Mouse (Mus musculus): ENCODE data around the gene Patz1.
A peak's percentile ranks its signal among the peaks of the same experiment; 100 is the strongest.

Gene Patz1

DNA sequence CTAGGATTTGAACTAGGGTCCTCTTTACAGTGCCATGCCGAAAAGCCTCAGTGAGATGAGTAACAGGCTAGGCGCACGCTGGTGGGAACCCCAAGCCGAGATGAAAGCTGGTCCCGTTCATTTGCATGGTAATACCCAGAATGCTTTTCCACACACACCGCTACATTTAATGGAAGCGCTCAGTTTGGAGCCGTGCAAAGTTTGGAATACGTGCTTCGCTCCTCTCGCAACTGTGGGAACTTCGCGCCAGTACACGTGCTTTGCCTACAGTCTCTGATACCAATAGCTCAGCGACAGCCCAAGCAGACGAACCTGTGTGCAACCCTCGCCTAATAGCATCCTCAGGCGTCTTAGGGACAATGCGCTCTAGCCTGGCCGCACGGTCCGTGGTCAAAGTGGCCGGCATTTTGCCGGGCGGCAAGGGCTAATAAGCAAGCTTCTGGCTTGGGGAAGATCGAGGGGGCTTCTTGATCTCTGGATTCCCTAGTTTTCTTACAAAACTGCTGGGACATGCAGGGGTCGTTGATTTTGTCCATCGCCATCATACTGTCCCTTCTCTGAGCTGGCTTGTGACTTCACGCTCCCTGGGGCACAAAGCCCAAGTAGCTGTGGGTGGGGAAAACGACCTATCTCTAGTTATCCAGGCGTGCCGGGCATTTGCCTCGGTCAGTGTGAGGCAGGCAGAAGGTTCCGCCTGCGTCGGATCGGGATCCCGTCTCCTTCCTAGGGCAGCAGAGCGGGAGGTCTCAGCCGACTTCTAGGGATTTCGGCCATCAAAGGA, at the start of gene Patz1:
Gene Patz1, plus strand, starts transcription at position 354 of the 781 bp plus-strand sequence.
- peak; percentile 57 for DNase-seq

DNA sequence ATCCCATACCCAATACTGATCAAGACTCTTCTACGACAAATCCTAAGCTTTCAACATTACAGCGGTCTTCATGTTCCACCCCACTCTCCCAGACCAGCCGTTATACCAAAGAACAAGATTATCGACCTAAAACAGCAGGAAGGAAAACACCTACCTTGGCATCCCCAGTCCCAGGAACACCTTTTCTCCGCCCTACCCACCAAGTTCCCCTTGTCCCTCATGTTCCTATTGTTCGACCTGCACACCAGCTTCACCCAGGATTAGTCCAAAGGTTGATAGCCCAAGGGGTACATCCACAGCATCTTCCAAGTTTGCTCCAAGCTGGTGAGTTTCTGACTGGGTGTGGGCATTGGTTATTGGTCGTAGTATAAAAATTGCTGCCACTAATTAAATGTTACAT, 46.3 kb upstream of the Patz1 start:
- no peak for DNase-seq

DNA sequence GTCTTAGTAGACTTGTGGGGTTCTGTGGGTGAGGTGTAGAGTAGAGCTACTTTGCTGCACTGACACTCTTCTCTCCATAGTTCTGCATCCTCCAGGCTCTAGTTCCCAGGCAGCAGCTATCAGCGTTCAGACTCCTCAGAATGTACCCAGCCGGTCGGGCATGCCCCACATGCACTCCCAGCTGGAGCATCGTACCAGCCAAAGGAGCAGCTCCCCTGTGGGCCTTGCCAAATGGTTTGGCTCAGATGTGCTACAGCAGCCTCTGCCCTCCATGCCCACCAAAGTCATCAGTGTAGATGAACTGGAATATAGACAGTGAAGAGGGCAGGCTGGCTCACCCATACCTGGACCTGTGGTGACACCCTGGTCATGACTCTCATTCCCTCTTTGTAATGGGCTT, 44.9 kb upstream of the Patz1 start:
- no peak for DNase-seq

DNA sequence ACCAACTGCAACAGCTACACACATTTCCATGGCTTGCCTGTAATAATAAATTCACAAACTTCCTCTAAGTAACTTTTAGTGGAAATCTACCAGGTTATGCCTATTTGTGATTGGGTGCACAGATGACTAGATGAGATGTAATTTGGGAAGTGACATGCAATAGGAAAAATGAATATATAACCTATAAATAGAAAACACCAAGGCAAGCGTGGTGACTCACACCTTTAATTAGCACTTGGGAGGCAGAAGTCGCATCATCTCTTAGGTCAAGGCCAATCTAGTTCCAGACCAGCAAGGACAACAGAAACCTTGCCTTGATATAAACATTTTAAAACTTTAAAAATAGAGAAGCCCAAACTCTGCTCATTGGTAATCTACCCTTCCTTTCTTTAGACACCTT, 41.3 kb upstream of the Patz1 start:
- DNase-seq, result no peak

DNA sequence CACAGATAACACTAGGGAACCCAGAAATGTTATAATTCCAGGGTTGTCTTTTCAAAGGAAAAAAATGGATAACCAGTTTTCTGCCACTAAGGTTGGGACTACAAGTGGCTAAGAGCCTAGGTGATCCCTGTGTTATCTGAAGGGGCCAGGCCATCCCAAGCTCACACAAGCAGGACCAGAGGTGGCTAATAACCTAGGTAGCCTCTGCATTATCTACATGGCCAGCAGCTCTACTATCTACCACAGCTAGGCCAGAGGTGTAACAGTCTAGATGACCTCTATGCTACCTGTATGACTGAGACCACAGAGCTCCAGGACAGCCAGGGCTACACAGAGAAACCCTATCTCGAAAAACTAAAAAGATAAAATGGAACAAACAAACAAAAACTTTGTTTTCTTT, 29.1 kb upstream of the Patz1 start:
- DNase-seq, result no peak

DNA sequence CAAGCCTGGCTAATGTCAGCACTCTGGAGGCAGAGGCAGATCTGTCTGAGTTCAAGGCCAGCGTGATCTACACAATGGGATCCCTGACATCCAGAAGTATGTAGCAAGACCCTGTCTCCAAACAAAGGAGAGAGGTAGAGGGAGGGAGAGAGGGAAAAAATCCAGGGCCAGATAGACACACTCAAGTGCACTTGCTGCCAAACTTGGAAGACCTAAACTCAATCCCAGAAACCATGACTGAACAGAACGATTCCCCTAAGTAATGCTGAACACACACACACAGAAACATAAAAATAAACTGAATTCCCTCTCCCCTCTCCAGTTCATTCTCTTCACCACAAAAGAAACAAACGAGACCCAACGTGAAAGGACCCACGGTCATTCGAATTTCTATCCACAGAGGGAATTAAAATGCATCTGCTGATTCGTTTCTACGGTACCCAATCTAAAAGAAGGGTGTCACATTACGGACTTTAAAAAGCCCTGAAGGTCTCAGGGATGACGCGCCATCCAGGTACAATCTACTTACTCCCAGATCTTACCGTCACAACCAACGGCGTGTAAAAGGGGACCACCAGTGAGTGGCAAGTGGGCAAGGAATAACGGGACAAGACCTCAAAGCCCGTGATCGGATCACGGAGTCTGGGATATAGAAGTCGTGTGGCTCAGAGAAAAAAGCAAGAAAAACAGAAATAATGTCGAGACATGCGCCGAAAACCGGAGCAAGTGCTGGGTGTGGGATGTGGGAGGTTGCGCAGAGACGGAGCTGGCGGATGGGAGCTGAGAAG, 23.2 kb upstream of the Patz1 start:
- no peak for DNase-seq

DNA sequence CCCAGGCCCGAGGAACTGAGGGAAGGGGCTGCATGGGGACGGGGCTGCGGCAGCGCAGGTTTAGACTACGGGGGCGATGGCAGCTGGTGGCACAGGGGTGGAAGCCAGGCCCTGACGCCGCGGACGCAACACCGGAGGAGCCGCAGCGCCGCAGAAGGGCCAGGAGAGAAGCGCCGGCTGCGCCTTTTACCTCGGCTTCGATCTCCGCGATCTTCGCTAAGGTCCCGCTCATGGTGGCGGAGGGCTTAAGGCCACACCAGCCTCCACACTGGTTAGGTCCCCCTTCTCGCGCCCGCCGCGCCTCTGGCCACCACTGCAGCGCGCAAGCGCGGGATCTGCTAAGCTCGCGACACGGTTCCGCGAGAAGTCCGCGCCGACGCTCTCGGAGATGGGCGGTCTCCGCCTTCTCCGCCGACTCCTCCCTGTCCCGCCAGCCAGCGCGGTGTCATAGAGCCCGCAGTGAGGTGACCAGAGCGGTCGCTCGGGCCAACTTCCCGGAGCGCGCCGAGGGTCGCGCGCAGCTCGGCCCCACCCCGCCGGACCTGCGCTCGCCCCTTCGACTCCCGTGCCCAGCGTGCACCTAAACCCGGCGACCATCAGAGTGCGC, 22.5 kb upstream of the Patz1 start, which contains the start of gene Drg1:
Gene Drg1, minus strand, starts transcription at position 337 of the 607 bp plus-strand sequence.
- DNase-seq, result peak; percentile 95

DNA sequence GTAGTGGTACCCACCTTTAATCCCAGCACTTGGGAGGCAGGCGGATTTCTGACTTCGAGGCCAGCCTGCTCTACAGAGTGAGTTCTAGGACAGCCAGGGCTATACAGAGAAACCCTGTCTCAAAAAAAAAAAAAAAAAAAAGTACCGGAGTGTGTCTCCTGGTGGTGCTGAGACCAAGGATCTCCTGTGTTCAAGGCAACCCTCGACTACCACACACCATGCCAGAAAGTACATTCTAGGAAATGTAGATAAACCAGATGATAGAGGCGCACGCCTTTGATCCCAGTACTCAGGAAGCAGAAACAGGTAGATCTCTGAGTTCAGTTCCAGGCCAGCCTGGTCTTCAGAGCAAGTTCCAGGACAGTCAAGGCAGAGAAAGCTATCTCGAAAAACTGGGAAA, 21.5 kb upstream of the Patz1 start:
- DNase-seq, result no peak

DNA sequence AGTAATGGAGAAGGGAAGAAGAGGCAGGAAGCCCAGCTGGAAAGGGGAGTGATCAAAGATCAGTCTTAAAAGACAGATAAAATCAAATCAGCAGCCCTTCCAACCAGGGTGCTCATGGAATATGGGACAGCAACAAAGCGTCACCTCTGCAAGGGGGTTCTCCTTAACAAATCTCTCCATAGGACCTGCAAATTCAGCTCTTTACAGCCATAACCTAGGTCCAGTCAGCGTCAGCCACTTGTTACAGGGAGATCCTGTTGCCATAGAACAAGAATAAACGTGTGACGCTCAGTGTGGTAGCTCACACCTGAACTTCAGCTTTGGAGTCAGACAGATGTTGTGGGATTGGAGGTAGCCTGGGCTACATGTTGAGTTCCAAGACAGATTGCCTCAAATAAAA, 19.4 kb upstream of the Patz1 start:
- DNase-seq, result no peak

DNA sequence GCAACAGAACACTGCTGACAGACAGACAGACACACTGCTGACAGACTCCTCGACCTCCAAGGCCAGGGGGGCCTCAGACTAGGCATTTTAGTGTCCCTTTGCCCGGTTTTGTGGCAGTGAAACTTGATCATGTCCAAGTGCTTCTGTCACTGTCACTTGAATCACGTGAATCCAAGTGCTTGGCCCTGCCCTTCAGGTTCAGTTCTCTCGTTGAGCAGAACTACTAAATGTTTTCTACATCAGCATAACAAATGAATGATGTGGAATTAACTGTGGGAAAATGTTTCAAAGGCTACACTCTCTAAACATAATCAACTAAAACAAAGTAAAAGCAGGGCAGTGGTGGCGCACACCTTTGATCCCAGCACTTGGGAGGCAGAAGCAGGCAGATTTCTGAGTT, 10.3 kb upstream of the Patz1 start:
- no peak for DNase-seq

DNA sequence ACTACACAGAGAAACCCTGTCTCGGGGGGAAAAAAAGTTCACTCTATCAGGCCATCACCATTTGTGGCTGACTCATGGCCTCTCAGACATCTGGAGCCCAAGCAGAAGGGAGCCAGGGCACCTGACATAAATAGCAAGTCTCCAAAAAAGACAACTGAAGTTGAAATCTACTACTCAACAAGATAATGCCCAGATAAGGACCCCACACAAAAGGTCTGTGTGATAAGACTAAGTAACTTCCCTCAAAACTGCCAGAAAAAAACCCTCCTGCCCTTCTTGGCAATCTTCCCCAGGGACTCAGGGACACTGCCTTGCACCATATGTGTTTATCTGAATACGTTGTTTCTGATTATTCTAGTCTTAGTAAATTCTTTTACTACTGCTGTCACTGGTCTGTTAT, 8.9 kb upstream of the Patz1 start:
- no peak for DNase-seq

DNA sequence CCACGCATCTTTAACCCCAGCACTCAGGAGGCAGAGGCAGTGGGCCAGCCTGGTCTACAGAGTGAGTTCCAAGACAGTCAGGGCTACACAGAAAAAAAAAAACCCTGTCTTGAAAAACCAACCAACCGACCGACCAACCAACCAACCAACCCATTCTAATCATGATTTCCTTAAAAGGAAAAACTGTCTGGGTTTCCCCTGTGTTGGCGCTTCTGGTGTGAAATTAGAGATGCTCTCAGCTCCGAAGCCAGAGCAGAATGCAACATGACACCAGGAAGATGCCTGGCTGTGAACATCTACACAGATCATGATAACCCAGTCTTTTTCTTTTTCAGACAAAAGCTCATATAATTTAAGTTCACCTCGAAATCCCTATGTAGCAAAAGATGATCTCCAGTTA, 5.8 kb upstream of the Patz1 start:
- DNase-seq, result peak; percentile 0

DNA sequence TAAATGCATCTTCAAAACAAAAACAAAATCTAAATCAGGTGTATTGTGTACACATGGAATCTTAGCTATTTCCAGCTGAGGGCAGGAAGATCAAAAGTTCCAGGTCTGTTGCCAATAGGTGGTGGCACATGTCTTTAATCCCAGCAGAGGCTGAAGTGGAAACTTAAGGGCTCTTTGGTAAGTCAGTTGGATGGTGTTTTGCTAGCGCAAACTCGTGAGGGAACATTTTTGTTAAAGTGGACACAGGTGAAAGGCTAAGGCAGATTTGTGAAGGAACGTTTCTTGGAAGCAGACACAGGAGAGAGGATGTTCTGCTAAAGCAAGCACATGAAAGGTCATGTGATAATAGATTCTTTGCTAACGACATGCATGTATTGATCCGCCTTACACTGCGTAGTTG, 5.0 kb upstream of the Patz1 start:
- DNase-seq, result peak; percentile 0

DNA sequence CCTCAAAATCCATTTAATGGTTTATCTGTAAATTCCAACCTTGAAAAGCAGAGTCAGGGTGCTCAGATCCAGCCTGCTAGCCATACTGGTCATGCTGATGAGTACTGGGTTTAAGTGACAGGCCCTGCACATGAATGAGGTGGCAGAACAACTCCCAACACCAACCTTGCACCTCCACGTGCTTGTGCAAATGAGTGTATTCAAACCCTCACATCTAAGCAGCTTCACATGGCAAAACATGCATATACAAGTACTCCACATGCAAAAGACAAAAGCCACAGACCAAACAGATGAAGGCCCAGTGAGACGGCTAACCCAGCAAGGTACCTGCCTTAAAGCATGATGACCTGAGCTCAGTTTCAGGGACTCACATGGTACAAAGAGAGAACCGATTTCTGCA, 2.7 kb upstream of the Patz1 start:
- DNase-seq, result no peak

DNA sequence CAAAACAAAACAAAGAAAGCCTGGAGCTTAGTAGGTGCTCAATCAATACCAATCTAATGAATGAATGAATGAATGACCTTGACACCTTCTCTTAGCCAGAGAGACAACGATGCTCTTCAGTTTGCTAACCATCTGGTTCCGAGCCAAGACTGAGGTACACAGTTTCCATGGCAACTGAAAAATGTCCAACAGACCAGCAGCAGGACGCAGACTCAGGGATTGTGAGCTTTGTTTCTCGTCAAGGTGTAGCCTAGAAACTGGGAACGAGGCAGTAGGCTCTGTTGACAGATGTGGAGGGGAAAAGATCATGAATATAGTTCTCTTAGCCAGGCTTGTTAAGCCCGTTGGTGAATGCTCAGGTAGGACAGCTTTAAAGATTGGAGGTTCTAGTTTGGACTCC, 1.5 kb upstream of the Patz1 start:
- no peak for DNase-seq

DNA sequence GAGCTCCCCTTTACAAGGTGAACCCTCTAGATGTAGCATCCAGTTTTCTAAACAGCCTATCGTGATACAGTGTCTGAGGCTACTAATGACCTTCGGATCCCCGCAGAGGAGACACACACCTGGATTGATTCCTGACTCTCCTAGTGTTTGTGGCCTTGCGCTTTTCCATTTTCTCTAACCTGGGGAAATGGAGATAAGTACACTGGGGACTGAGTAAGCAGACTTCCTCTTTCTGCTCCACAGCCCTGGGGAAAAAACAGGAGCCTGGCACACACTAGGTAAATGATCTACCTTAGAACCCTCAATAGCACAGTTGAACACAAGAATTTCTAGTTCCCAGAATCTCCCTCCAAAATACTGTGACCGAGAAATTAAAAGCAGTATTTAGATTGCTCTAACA, 753 bp upstream of the Patz1 start:
- no peak for DNase-seq

DNA sequence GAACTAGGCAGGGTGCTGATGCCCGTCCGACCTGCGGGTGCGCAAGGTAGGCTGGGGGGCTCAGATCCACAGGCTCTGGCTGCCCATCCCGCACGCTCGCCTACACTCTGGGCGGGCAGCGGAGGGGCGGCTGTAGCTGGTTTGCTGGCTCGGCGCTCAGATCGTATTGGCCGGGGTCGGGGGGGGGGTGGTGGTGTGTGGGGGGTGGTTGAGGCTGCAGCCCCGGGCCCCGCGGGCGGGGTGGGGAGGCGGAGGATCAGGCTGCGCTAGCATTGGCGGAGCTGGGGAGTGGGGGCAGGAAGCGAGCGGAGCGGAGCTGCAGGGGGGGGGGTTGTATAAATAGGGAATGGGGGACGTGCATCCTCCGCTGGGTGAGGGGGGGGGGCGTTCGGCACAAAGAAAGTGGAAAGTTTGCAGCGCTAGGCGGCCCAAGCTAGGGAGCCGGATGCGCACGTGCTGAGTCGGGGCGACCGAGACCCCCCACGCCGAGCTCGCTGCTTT, 678 bp downstream of the Patz1 start:
- DNase-seq, result peak; percentile 87

DNA sequence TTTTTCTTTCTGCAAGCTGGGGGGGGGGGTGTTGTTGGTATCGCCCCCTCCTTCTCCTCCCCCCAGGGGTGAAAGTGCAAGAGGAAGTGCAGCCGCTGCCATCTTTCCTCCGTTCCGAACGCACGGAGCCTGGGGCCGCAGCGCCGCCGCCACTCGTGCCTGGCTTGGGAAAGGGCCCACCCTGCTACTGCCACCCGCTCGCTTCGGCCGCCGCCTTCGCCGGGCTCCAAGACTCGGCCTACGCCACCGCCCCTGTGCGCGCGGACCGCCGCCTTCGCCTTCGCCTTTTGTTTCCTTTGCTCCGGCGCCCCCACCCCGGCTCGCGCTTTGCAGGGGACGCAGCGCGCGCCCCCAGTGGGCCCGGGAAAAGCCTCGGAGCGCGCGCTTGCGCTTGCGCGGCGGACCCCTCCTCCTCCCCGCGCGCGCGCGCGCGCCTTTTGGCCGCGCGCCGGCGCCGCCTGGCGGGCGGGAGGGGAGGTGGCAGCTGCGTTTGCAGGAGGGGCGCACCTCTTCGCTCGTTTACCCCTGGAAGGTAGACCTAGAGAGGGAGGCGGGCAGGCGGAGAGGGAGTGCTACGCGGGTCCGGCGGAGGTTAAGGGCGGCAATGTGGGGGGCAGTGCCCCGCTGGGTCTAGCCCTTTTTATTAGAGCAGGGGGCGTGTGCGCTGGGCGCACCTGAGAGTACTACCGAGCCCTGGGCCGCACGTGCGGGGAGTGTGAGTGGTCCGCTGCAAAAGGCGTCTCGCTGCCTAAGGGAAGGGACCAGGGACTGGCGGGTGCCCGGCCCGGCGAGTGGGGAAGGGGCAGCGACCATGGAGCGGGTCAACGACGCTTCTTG, 1.3 kb downstream of the Patz1 start:
- peak; percentile 93 for DNase-seq

DNA sequence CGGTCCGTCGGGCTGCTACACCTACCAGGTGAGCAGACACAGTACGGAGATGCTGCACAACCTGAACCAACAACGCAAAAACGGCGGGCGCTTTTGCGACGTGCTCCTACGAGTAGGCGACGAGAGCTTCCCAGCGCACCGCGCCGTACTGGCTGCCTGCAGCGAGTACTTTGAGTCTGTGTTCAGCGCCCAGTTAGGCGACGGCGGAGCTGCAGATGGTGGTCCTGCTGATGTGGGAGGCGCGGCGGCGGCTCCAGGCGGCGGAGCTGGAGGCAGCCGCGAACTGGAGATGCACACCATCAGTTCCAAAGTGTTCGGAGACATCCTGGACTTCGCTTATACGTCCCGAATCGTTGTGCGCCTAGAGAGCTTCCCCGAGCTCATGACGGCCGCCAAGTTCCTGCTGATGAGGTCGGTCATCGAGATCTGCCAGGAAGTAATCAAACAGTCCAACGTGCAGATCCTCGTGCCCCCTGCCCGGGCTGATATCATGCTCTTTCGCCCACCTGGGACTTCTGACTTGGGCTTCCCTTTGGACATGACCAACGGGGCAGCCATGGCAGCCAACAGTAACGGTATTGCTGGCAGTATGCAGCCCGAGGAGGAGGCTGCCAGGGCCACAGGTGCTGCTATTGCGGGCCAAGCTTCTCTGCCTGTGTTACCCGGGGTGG, 2.1 kb downstream of the Patz1 start:
- DNase-seq, result peak; percentile 82

DNA sequence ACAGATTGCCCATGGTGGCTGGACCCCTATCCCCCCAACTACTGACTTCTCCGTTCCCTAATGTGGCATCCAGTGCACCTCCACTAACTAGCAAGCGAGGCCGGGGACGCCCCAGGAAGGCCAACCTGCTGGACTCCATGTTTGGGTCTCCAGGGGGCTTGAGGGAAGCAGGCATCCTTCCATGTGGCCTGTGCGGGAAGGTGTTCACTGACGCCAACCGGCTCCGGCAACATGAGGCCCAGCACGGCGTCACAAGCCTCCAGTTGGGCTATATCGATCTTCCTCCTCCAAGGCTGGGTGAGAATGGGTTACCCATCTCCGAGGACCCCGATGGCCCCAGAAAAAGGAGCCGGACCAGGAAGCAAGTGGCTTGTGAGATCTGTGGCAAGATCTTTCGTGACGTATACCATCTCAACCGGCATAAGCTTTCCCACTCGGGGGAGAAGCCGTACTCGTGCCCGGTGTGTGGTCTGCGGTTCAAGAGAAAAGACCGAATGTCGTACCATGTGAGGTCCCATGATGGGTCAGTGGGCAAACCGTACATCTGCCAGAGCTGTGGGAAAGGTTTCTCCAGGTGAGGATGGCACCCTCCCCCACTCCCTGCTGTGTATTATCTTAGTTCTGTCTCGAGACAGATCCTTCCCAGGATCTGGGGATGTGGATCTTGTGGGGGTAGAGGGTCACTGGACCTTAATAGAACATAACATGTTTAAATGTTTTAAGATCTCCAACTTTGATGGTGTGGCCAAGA, 2.8 kb downstream of the Patz1 start:
- DNase-seq, result peak; percentile 64

DNA sequence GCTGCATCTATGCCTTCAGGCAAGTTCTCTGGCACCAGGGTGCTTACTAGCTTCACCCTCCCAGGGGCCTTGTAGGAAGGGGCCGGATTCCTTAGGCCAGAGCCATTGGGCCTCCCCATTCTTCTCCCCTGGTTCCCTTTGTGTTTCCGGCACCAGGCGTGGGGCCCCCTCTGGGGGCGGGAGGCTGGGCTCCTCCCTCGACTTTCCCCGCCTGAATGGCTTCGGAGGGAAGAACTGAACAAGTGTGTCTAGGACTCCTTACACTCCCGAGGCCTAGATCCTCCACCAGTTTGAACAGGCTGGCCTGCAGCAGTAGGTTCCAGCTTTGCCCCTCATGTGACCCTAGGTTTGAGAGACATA, 3.4 kb downstream of the Patz1 start:
- DNase-seq, result peak; percentile 80
